Mouse (Mus musculus) cerebellum, adult 2 months (tissue): ENCODE results near the gene Rnase4.

Source experiments
- CTCF ChIP-seq: fragments of 200-500 bp; IDR thresholded peaks from 2 replicates; pipeline ENCODE4 v1.5.1; 2011; ENCODE audit warnings: low read depth, mild to moderate bottlenecking, control low read depth, low read length, moderate library complexity, borderline replicate concordance; ENCODE audit not compliant: insufficient read depth
- POLR2A ChIP-seq: fragments of 200-500 bp; IDR thresholded peaks from 2 replicates; pipeline ENCODE4 v1.6.1; 2011; ENCODE audit warnings: low read length, control low read depth, borderline replicate concordance; ENCODE audit not compliant: insufficient read depth

DNA sequence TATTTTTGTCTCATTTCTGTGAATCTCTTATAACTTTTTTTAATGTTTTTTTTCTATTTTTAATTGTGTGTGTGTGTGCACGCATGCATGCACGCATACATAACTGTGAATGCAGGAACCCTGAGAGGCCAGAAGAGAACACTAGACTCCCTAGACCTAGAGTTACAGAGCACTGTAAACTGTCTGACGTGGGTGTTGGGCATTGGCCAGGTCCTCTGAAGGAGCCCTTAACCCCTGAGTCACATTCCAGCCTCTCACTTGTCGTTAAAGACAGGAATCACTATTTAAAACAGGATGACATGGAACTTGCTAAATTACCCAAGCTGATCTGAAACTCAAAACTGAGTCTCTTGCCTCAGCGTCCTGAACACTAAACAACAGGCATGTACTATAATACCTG lies 38.9 kb upstream of the Rnase4 start:
- TF ChIP-seq POLR2A (no peak), CTCF (no peak)
